Mouse (Mus musculus) G1E (cell line): ENCODE measurements around the gene Spocd1. TPM values are rescaled to one million over a fixed set of nuclear protein-coding genes. Genes with fewer than 3 reads are reported as not detected.
"Not testable (repeated sequence)": the region's sequence is repeated elsewhere in the genome, so short reads cannot be mapped to it uniquely, and the experiment has no call there.

ENCODE experiments used
- ATAC-seq: 2 replicates; pipeline ENCODE4 v1.8.0; 2016; ENCODE audit warnings: mild to moderate bottlenecking; ENCODE audit not compliant: insufficient number of reproducible peaks, poor library complexity, low FRiP score, severe bottlenecking; ENCODE audit errors: extremely low read depth
- DNase-seq: peaks from one replicate; pipeline ENCODE4 v3.0.0; 2012; ENCODE audit warnings: low spot score
- H3K27me3 ChIP-seq: 2 replicates; pipeline ENCODE4 v1.6.1; 2012; ENCODE audit warnings: mild to moderate bottlenecking, low read length, inconsistent platforms; ENCODE audit not compliant: insufficient read depth
- H3K36me3 ChIP-seq: replicated peaks from 2 replicates; pipeline ENCODE3; 2012; ENCODE audit warnings: mild to moderate bottlenecking, inconsistent platforms
- H3K4me1 ChIP-seq: 2 replicates; pipeline ENCODE4 v1.6.1; 2012; ENCODE audit warnings: low read depth, low read length, inconsistent platforms, mixed read lengths; ENCODE audit not compliant: insufficient read depth
- H3K4me3 ChIP-seq: 2 replicates; pipeline ENCODE4 v1.5.1; 2012; ENCODE audit warnings: low read depth, mild to moderate bottlenecking, inconsistent platforms, low read length, moderate library complexity, mixed read lengths
- H3K9me3 ChIP-seq: replicated peaks from 2 replicates; pipeline ENCODE4 v1.6.1; 2012; ENCODE audit warnings: inconsistent platforms
- CTCF ChIP-seq: IDR thresholded peaks from 2 replicates; pipeline ENCODE4 v1.5.1; 2012; ENCODE audit warnings: low read depth, low read length, inconsistent platforms, mixed read lengths
- GATA1 ChIP-seq: IDR thresholded peaks from 2 replicates; pipeline ENCODE4 v1.6.1; 2012; ENCODE audit warnings: borderline replicate concordance, low read length, inconsistent platforms, mixed read lengths
- GATA2 ChIP-seq: IDR thresholded peaks from 2 replicates; pipeline ENCODE4 v1.6.1; 2012; ENCODE audit warnings: low read depth, low read length, inconsistent platforms, borderline replicate concordance
- POLR2AphosphoS5 ChIP-seq: IDR thresholded peaks from 2 replicates; pipeline ENCODE4 v1.6.1; 2012; ENCODE audit warnings: low read depth, low read length, inconsistent platforms; ENCODE audit not compliant: insufficient replicate concordance
- TAL1 ChIP-seq: conservative IDR thresholded peaks from 2 replicates; pipeline ENCODE4 v1.6.1; 2012; ENCODE audit warnings: low read depth, low read length, inconsistent platforms, mixed read lengths
- polyA plus RNA-seq: library from polyadenylated mRNA; stranded (reverse); fragments of >175 nt; gene quantifications from 2 replicates; pipeline ENCODE4 v1.2.3, GENCODE M21; 2012
- total RNA-seq, 2 experiments: library from RNA; stranded (forward) in 1 of 2; stranded (reverse) in 1 of 2; fragments of 200-1000 nt in 1 of 2; fragments of >200 nt in 1 of 2; fragmentation: Nextera tagmentation in 1 of 2; gene quantifications; 2 replicates each; pipeline ENCODE4 v1.2.3; 2014 to 2017

Gene Spocd1
- total and polyA plus RNA-seq, 3 experiments = not detected

DNA sequence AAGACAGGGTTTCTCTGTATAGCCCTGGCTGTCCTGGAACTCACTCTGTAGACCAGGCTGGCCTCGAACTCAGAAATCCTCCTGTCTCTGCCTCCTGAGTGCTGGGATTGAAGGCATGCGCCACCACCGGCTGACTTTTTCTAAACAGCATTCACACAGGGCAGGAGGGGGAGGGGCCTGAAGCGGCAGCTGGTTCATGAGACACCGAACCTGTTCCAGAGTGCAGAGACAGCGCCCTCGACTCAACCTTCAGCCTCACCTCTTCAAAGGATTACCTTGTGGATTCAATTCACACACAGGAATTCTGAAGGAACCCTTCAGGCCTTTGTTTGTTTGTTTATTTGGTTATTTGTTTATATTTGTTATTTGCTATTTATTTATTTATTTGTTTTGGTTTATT lies 39.0 kb upstream of the Spocd1 start:
- Histone ChIP-seq H3K9me3 (no peaks in the 10 kb centered on the region), H3K4me3 (no peak overlapping the region), H3K36me3 (no peaks in the 10 kb centered on the region), H3K4me1 (no peaks in the 10 kb centered on the region; the same call in 1 of the 2 replicates), H3K27me3 (peaks cover 21% of the 10 kb centered on the region)
- ATAC-seq = no peak
- no peak for DNase-seq
- TF ChIP-seq POLR2AphosphoS5 (no peak), CTCF (no peak), TAL1 (no peak), GATA2 (no peak), GATA1 (no peak)

DNA sequence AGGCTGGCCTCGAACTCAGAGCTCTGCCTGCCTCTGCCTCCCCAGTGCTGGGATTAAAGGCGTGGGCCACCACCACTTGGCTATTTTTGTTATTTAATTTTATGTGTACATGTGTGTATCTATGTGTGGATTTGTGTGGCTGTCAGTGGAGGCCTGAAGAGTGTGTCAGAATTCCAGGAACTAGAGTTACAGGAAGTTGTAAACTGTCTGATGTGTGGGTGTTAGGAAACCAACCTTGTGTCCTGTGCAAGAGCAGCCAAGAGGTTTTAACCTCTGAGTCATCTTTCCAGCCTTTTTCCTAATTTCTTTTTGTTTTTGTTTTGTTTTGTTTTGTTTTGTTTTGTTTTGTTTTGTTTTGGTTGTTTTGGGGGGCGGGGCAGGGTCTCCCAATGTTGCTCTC lies 34.2 kb upstream of the Spocd1 start:
- Histone ChIP-seq H3K4me1 (no peaks in the 10 kb centered on the region; the same call in 1 of the 2 replicates), H3K36me3 (no peaks in the 10 kb centered on the region), H3K27me3 (peaks cover 20% of the 10 kb centered on the region), H3K9me3 (no peaks in the 10 kb centered on the region), H3K4me3 (no peak overlapping the region)
- TF ChIP-seq TAL1 (no peak), CTCF (no peak), GATA2 (no peak), GATA1 (no peak), POLR2AphosphoS5 (no peak)
- DNase-seq (no peak), ATAC-seq (no peak)

DNA sequence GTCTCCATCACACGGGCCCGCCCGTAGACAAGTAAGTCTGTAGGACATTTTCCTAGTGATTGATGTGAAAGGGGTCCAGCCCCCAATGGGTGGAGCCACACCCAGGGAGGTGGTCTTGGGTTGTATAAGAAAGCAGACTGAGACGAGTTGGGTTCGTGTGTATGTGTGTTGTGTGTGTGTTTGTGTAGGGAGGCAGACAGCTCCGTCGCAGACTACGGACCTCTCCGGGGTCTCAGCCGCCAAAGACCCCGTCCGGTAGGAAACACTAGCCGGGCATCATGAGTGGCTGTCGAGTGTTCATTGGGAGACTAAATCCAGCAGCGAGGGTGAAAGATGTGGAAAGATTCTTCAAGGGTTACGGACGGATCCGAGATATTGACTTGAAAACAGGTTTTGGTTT lies 30.2 kb upstream of the Spocd1 start:
- H3K4me1 ChIP-seq, H3K9me3 ChIP-seq, ATAC-seq, H3K4me3 ChIP-seq, DNase-seq, H3K36me3 ChIP-seq: not testable (repeated sequence)
- peaks cover 24% of the 10 kb centered on the region for H3K27me3 ChIP-seq

DNA sequence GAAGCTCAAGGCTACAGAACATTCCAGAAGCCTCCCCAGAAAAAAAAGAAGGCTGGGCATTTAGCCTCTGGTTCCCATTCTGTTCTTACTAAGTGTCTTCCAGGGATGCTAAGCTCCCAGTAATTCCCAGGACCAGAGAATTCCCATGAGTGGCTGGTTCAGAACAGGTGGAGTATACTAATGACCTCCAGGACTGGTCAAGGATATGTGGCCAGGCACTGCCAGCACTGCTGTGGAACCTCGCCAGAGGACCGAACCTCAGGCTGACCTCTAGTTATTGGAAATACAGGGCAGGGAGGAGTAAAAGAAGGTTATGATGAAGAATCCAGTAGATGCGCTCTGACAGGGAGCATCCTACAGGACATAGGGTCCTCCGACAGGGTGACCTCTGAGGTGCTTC lies 26.7 kb upstream of the Spocd1 start:
- TF ChIP-seq CTCF (no peak), GATA2 (no peak), POLR2AphosphoS5 (no peak), GATA1 (no peak), TAL1 (no peak)
- ATAC-seq = no peak
- no peaks in the 10 kb centered on the region for H3K9me3 ChIP-seq

DNA sequence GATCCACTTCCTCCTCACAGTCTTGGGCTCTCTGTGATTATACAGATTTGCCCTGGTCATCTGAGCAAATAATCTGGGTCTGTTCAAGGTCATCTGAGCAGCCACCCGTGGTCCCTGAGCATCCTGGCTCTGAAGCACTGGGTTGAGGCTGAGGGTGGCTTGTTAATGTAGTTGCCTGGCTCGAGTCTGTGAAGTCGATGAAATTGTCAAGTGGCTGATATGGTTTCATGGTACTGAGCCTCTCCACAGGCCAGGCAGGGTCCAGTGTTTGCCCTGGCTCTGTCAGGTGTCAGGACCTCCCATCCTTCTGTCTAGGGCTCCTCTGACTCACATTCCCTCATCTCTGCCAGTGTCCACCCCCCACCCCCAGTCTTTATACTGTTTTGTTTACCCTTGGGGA lies 25.5 kb upstream of the Spocd1 start:
- no peaks in the 10 kb centered on the region for H3K4me1 ChIP-seq
- TF ChIP-seq CTCF (no peak), TAL1 (no peak), GATA2 (no peak), POLR2AphosphoS5 (no peak), GATA1 (no peak)
- no peaks in the 10 kb centered on the region for H3K36me3 ChIP-seq
- ATAC-seq = no peak
- no peak for DNase-seq
- no peak overlapping the region for H3K4me3 ChIP-seq
- H3K9me3 ChIP-seq = no peaks in the 10 kb centered on the region
- H3K27me3 ChIP-seq = peaks cover 28% of the 10 kb centered on the region

More for the DNA sequence above, 26.7 kb upstream of the Spocd1 start:
- DNase-seq = no peak
- no peaks in the 10 kb centered on the region for H3K4me1 ChIP-seq
- H3K36me3 ChIP-seq = no peaks in the 10 kb centered on the region
- H3K4me3 ChIP-seq = no peak overlapping the region
- peaks cover 27% of the 10 kb centered on the region for H3K27me3 ChIP-seq

DNA sequence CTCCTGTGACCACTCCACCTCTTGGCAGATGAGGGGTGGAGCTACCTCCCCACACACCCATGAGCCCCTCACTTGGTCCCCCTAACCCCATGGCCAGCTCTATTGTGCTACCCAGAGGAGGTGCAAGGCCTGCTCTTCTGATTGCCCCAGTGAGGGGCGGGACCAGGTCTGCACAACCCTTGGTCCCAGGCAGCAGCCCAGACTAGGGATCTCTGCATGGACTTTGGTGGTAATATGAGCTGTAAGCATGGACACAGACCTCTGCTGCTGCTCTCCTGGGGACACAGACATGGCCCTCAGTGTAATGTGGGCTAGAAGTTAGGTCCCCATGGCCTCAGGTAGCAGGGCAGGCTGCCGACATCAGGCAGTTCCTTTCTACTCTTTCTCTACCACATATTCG lies 24.0 kb upstream of the Spocd1 start:
- no peak for TF ChIP-seq POLR2AphosphoS5
- ATAC-seq = no peak
- H3K4me3 ChIP-seq = no peak overlapping the region

DNA sequence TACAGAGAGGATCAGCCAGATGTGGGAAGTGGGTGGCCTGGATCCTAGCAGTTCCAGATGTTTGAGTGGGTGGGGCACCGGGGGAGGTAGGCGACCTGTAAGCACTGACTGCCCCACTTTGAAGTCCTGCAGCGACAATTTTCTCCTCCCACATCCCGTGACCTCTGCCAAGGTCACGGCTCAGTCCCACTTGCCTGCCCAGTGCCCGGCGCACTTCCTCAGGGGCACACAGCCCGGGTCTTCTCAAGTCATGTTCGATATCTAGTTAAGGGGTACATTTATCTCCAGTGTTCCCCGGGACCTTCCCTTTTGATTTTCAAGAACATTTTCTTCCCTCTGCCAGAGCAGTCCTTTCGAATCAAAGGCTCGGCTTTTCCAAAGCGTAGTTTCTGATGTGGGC lies 23.0 kb upstream of the Spocd1 start:
- TF ChIP-seq CTCF = no peak
- no peak for TF ChIP-seq GATA2
- no peak for TF ChIP-seq GATA1
- TF ChIP-seq TAL1 = no peak
- no peak for TF ChIP-seq POLR2AphosphoS5
- Histone ChIP-seq H3K9me3 (no peaks in the 10 kb centered on the region), H3K36me3 (no peaks in the 10 kb centered on the region), H3K27me3 (peaks cover 35% of the 10 kb centered on the region), H3K4me1 (no peaks in the 10 kb centered on the region), H3K4me3 (no peak overlapping the region)
- no peak for ATAC-seq
- DNase-seq = no peak

More for the DNA sequence above, 24.0 kb upstream of the Spocd1 start:
- no peaks in the 10 kb centered on the region for H3K36me3 ChIP-seq
- no peaks in the 10 kb centered on the region for H3K4me1 ChIP-seq
- H3K27me3 ChIP-seq = peaks cover 35% of the 10 kb centered on the region
- DNase-seq = no peak
- no peaks in the 10 kb centered on the region for H3K9me3 ChIP-seq
